Mouse (Mus musculus) forebrain, embryonic 10.5 days (tissue): ENCODE data around the gene Esrrb. TPM values are rescaled to one million over a fixed set of nuclear protein-coding genes. Genes with fewer than 3 reads are reported as not detected.

Experiments
- DNase-seq: peaks from one replicate; pipeline ENCODE4 v3.0.0-alpha.2; 2017; ENCODE audit warnings: low spot score; ENCODE audit errors: extremely low spot score
- H3K27ac ChIP-seq: fragments of 300-500 bp; sonication (generic); 2 replicates; pipeline ENCODE4 v1.5.1; 2016; ENCODE audit warnings: mild to moderate bottlenecking
- H3K27me3 ChIP-seq: fragments of 300-500 bp; sonication (generic); 2 replicates; pipeline ENCODE4 v1.6.1; 2016; ENCODE audit warnings: mild to moderate bottlenecking; ENCODE audit not compliant: poor library complexity, severe bottlenecking
- H3K36me3 ChIP-seq: fragments of 300-500 bp; sonication (generic); replicated peaks from 2 replicates; pipeline ENCODE4 v1.6.1; 2016; ENCODE audit warnings: mild to moderate bottlenecking, moderate library complexity
- H3K4me1 ChIP-seq: fragments of 300-500 bp; sonication (generic); 2 replicates; pipeline ENCODE4 v1.6.1; 2016
- H3K4me3 ChIP-seq: fragments of 300-500 bp; sonication (generic); 2 replicates; pipeline ENCODE4 v1.5.1; 2016; ENCODE audit warnings: mild to moderate bottlenecking, moderate library complexity
- H3K9me3 ChIP-seq: fragments of 300-500 bp; sonication (generic); 2 replicates; pipeline ENCODE4 v1.6.1; 2016; ENCODE audit warnings: mild to moderate bottlenecking, moderate library complexity
- WGBS: fragments of 180-500 bp; shearing (Covaris S2); methylation state at CpG from one replicate; pipeline ENCODE4 v1.1.7; 2016; 5-methylcytosine and 5-hydroxymethylcytosine counted together
- polyA plus RNA-seq: library from polyadenylated mRNA; unstranded; fragments of >200 nt; fragmentation: Nextera tagmentation; extraction: Ambion mirVana; gene quantifications from 2 replicates; pipeline ENCODE4 v1.2.1, GENCODE M21; 2016

Gene Esrrb
- polyA plus RNA-seq, 1 experiment from 2014 or later: 0.14 TPM

DNA sequence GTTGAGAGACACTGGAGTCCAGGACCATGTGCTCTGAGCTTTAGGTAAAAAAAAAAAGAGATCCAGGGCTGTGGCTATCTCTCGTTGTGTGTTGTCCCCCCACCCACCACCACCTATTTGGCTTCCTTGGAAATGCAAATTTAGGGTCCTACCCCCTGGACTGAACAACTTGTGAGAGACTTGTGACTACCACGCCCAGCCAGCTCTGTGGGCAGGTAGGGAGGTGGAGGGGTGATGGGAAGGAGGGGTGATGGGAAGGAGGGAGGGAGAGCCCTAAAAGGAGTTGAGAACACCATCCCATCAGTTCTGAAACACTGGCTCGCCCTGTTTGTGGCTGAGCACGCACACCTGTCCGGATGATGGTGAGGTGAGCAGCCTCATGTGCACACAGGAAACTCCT is 118.0 kb downstream of the Esrrb start:
- 80% methylated on average over 5 of the region's 5 CpGs for WGBS
- H3K9me3 ChIP-seq: no peaks in the 10 kb centered on the region
- H3K36me3 ChIP-seq: no peaks in the 10 kb centered on the region
- DNase-seq: no peak
- no peaks in the 10 kb centered on the region for H3K27me3 ChIP-seq
- H3K27ac ChIP-seq: no peak overlapping the region
- H3K4me1 ChIP-seq: peaks cover 14% of the 10 kb centered on the region; the same call in 1 of the 2 replicates
- H3K4me3 ChIP-seq: no peak overlapping the region

DNA sequence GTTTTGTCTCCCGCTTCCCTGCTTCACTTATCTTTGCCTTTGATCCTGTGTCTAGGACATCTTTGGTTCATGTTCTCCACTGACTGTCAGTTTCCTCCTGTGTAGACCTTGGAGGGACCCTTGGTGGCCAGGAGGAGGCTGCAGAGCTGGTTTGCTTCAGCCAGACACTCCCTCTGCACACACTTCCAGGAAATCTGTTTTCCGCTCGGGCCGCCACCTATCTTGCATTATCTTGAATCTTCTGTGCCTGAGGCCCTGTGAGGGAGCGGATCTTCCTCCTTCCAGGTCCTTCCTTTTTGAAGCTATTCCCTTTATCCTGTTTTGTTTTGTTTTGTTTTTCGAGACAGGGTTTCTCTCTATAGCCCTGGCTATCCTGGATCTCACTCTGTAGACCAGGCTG is 121.1 kb downstream of the Esrrb start:
- Histone ChIP-seq H3K27ac (peak overlapping the region; percentile 12; the same call in 1 of the 2 replicates), H3K27me3 (no peaks in the 10 kb centered on the region), H3K9me3 (no peaks in the 10 kb centered on the region), H3K4me3 (no peak overlapping the region), H3K4me1 (peaks cover 6% of the 10 kb centered on the region; the same call in 1 of the 2 replicates), H3K36me3 (no peaks in the 10 kb centered on the region)
- no peak for DNase-seq
- 85% methylated on average over 6 of the region's 6 CpGs for WGBS

GRCm38 (mm10) chr12:86483413-86483841 is 122.5 kb downstream of the Esrrb start:
- Histone ChIP-seq H3K4me3 (no peak overlapping the region), H3K36me3 (no peaks in the 10 kb centered on the region), H3K4me1 (peaks cover 6% of the 10 kb centered on the region; the same call in 1 of the 2 replicates), H3K9me3 (no peaks in the 10 kb centered on the region), H3K27ac (0 out of 2 replicates have a peak overlapping the region, but pooled peaks have one; percentile 40), H3K27me3 (no peaks in the 10 kb centered on the region)
- WGBS: 60% methylated on average over 5 of the region's 5 CpGs
- no peak for DNase-seq

GRCm38 (mm10) chr12:86488005-86488404 is 127.1 kb downstream of the Esrrb start:
- no peak for DNase-seq
- 89% methylated on average over 3 of the region's 3 CpGs for WGBS
- no peaks in the 10 kb centered on the region for H3K36me3 ChIP-seq
- H3K27ac ChIP-seq: no peak overlapping the region
- no peaks in the 10 kb centered on the region for H3K27me3 ChIP-seq
- no peaks in the 10 kb centered on the region for H3K9me3 ChIP-seq
- no peak overlapping the region for H3K4me3 ChIP-seq
- peaks cover 14% of the 10 kb centered on the region; the same call in 1 of the 2 replicates for H3K4me1 ChIP-seq

DNA sequence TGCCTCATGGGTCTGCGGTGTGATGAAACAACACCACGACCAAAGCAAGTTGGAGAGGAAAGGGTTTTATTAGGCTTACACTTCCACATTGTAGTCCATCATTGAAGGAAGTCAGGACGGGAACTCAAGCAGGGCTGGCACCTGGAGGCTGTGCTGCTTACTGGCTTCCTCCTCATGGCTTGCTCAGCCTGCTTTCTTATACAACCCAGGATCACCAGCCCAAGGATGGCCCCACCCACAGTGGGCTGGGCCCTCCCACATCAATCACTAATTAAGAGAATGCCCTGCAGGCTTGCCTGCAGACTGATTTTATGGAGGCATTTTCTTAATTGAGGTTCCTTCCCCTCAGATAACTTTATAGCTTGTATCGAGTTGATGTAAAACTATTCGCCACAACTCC is 129.1 kb downstream of the Esrrb start:
- 88% methylated on average over 5 of the region's 5 CpGs for WGBS
- peaks cover 9% of the 10 kb centered on the region; the same call in 1 of the 2 replicates for H3K4me1 ChIP-seq
- H3K27me3 ChIP-seq: no peaks in the 10 kb centered on the region
- H3K27ac ChIP-seq: no peak overlapping the region
- no peak overlapping the region for H3K4me3 ChIP-seq
- H3K9me3 ChIP-seq: no peaks in the 10 kb centered on the region
- DNase-seq: no peak
- H3K36me3 ChIP-seq: no peaks in the 10 kb centered on the region

DNA sequence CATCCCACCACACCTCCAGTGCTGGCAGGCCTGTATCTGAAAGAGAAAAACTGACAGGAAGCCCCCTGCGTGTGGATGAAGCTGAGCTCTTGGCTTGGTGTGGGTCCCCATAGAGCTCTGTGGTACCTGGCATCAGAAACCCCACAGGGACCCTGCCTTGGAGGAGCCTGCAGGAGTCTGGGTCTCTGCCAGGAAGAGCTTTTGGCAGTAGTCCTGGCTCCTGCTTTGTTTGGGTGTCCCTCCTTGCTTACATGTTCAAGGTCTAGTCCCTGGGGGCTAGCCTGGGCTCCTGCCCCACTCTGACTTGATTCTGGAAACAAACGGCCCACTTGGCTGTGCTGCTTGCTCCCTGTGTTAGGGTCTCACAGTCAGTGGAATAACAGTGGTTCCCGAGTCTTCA is 130.6 kb downstream of the Esrrb start:
- Histone ChIP-seq H3K27me3 (no peaks in the 10 kb centered on the region), H3K36me3 (no peaks in the 10 kb centered on the region), H3K4me3 (no peak overlapping the region), H3K4me1 (peaks cover 9% of the 10 kb centered on the region; the same call in 1 of the 2 replicates), H3K27ac (no peak overlapping the region), H3K9me3 (no peaks in the 10 kb centered on the region)
- DNase-seq: no peak
- 85% methylated on average over 3 of the region's 3 CpGs for WGBS

GRCm38 (mm10) chr12:86492822-86493221 is 131.9 kb downstream of the Esrrb start:
- Histone ChIP-seq H3K27ac (no peak overlapping the region), H3K36me3 (no peaks in the 10 kb centered on the region), H3K27me3 (no peaks in the 10 kb centered on the region), H3K9me3 (no peaks in the 10 kb centered on the region), H3K4me1 (peaks cover 9% of the 10 kb centered on the region; the same call in 1 of the 2 replicates), H3K4me3 (no peak overlapping the region)
- 43% methylated on average over 9 of the region's 9 CpGs for WGBS
- DNase-seq: no peak

- no peak overlapping the region for H3K27ac ChIP-seq
- H3K27me3 ChIP-seq: no peaks in the 10 kb centered on the region
- no peak overlapping the region for H3K4me3 ChIP-seq
- peaks cover 17% of the 10 kb centered on the region for H3K4me1 ChIP-seq
- no peak for DNase-seq
- 91% methylated on average over 4 of the region's 4 CpGs for WGBS
- no peaks in the 10 kb centered on the region for H3K36me3 ChIP-seq
- H3K9me3 ChIP-seq: no peaks in the 10 kb centered on the region
Observed at GRCm38 (mm10) chr12:86497126-86497525, 136.2 kb downstream of the Esrrb start.

DNA sequence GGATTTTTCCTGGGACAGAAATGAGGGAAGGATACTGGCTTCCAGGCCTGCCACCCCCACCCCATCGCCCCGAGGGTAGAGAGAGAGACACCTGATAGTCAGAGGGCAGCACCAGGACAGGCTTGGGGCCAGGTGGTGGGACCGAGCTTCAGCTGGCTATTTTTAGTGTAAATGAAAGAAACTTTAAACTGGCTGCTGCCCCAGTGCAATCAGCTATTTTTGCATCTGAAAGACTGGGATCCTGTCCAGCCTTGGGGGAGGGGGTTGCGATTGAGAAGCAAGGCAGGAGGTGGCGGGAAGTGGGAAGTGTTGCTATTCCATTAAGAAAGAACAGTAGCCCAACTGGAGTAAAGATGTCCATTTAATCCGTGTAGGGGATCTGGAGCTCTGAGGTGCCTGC is 137.8 kb downstream of the Esrrb start:
- no peak for DNase-seq
- H3K9me3 ChIP-seq: no peaks in the 10 kb centered on the region
- no peak overlapping the region for H3K4me3 ChIP-seq
- H3K27ac ChIP-seq: no peak overlapping the region
- WGBS: 27% methylated on average over 6 of the region's 6 CpGs
- peaks cover 8% of the 10 kb centered on the region for H3K4me1 ChIP-seq
- no peaks in the 10 kb centered on the region for H3K27me3 ChIP-seq
- no peaks in the 10 kb centered on the region for H3K36me3 ChIP-seq

DNA sequence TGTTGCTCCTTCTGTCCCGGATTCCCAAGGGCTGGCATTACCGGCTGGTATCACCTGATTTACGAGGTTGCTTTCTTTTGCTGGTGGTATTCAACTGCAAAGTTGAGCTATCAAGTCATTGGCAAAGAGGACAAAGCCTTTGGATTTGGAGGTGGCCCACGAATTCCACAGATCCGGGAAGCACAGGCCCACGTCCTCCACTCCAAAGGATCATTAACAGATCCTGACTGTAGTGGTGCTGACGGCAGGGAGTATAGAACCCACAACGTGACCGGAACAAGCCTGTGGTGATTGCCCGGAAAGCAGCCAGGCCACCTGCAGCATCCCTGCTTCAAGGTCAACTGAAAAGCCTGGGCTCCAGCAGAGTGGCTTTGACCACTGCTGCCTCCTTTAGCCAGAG is 140.8 kb downstream of the Esrrb start:
- WGBS: 87% methylated on average over 10 of the region's 10 CpGs
- Histone ChIP-seq H3K27me3 (no peaks in the 10 kb centered on the region), H3K4me1 (peaks cover 8% of the 10 kb centered on the region)

GRCm38 (mm10) chr12:86503921-86504320 is 143.0 kb downstream of the Esrrb start:
- H3K36me3 ChIP-seq: no peaks in the 10 kb centered on the region
- H3K27me3 ChIP-seq: no peaks in the 10 kb centered on the region
- H3K27ac ChIP-seq: no peak overlapping the region
- 80% methylated on average over 4 of the region's 4 CpGs for WGBS
- no peak for DNase-seq
- no peaks in the 10 kb centered on the region for H3K9me3 ChIP-seq
- peaks cover 2% of the 10 kb centered on the region for H3K4me1 ChIP-seq
- H3K4me3 ChIP-seq: no peak overlapping the region

More for the DNA sequence above, 140.8 kb downstream of the Esrrb start:
- no peak overlapping the region for H3K4me3 ChIP-seq
- H3K27ac ChIP-seq: no peak overlapping the region
- no peaks in the 10 kb centered on the region for H3K36me3 ChIP-seq
- no peak for DNase-seq
- H3K9me3 ChIP-seq: no peaks in the 10 kb centered on the region

DNA sequence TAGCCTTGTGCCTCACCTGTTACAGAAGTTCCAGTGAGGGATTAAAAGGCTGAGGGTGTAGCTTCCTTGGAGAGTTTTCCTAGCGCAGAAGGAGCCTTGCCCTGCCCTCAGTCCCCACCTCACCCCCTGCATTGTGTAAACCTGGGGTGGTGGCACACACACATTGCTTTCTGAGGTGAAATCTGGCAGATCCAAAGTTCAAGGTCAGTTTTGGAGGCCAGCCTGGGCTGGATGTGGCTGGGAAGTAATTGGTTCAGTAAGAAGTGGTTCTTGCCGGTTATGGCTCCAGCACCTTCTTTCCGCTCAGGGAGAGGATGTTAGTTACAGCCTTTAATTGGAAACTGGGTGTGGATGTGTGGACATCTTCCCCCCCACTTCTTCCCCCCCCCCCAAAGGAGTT is 143.4 kb downstream of the Esrrb start:
- WGBS: 87% methylated on average over 3 of the region's 3 CpGs
- H3K4me1 ChIP-seq: peaks cover 2% of the 10 kb centered on the region
- no peak for DNase-seq

GRCm38 (mm10) chr12:86507741-86508140 is 146.8 kb downstream of the Esrrb start:
- WGBS: 84% methylated on average over 10 of the region's 10 CpGs

More for the DNA sequence above, 143.4 kb downstream of the Esrrb start:
- Histone ChIP-seq H3K27me3 (no peaks in the 10 kb centered on the region), H3K9me3 (no peaks in the 10 kb centered on the region), H3K36me3 (no peaks in the 10 kb centered on the region), H3K4me3 (no peak overlapping the region), H3K27ac (no peak overlapping the region)

More at GRCm38 (mm10) chr12:86507741-86508140, 146.8 kb downstream of the Esrrb start:
- Histone ChIP-seq H3K27ac (no peak overlapping the region), H3K4me3 (no peak overlapping the region), H3K36me3 (no peaks in the 10 kb centered on the region), H3K27me3 (no peaks in the 10 kb centered on the region), H3K9me3 (no peaks in the 10 kb centered on the region), H3K4me1 (peaks cover 10% of the 10 kb centered on the region)
- DNase-seq: no peak
